Mouse (Mus musculus): ENCODE measurements around the gene Timm22.

- TF ChIP-seq ZNF384 (IDR thresholded peaks at IDR 0.05; ENCODE audit: low read depth, low read length) = no peak
- TF ChIP-seq ZC3H11A (IDR thresholded peaks at IDR 0.05; ENCODE audit: borderline replicate concordance, low read depth, low read length) = no peak
- no peak for TF ChIP-seq CHD2 (IDR thresholded peaks at IDR 0.05; ENCODE audit: low read depth, low read length)
- TF ChIP-seq MAFK (IDR thresholded peaks at IDR 0.05; ENCODE audit: insufficient read depth, low read depth, low read length) = no peak
Observed at GRCm38 (mm10) chr11:76445459-76445858, 38.7 kb downstream of the Timm22 start.
